Mouse (Mus musculus): Measurements from ENCODE around the gene Rufy2. TPM values are rescaled to one million over a fixed set of nuclear protein-coding genes. Genes with fewer than 3 reads are reported as not detected.

Gene Rufy2
- total RNA-seq (2012; rRNA removed) (4.9 and 5.6 TPM in 2 replicates), total RNA-seq (2014; rRNA removed) (5.8 and 9.0 TPM in 2 replicates), polyA plus RNA-seq (2012; ENCODE audit: insufficient read length, low read depth) (6.8 and 7.1 TPM in 2 replicates)

DNA sequence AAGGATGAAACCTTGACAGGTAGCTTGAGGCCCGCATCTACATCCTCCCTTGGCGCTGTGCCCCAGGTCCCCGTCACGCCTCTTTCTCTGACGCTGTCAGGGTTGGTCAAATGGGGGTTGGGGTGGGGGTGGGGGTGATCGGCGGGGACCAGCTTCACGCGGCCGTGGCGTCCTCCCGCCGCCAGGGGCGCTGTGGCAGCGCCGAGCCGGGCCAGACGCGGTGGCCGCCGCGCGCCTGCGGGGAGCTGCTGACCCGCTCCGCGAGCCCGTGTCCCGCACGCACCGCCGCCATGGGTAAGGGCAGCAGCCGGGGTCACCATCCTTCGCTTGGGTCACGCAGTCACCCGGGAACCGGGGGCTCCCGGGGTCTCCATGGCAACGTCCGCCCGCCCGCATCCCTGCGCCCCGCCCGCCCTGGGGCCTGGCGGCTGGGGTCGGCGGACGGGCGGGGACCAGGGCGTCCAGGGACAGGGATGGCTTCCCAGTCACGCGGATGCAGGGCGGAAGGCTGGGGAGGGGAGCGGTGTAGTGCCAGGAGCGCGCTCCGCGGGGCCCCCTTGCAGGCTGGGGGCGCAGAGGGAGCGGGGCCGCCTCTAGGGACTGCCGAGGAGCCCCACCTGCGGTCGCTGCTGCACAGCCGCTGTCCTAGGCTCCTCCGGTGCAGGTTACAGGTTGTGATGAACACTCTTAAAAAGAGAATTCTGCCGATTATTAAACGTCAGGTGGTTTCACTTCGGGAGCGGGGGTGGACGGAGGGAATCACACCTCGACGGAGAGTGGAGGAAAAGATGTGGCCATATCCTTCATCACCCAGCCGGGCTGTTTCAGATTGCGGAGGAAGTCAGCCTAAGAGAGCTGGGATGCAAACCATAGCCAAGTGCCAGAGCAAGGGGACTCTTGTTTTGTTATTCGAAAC is at the start of gene Rufy2:
Rufy2 (plus strand) TSS at position 185 of the 916 bp plus-strand sequence.
- dilution Hi-C loops (cut with MboI; ENCODE audit: extremely low pct_ligation_motif_present, extremely low pct_unique_long_range_greater_than_20kb, low sequenced_read_pairs): no loop called here

DNA sequence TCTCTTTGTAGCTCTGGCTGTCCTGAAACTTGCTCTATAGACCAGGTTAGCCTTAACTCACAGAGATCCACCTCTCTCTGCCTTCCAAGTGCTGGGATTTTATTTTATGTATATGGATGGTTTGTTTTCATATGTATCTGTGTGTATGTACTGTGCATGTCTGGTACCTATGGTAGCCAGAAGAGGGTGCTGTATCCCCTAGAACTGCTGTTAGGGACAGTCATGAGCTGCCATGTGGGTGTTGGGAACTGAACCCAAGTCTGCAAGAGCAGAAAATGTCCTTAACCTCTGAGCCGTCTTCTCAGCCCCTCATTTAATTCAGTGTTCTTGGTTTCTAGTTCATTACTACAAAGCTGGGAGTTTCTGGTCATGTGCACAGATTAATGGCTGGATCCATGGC is 47.6 kb upstream of the Rufy2 start:
- no peak overlapping the region for H3K4me2 ChIP-seq (ENCODE audit: insufficient read depth, low read depth, poor library complexity, severe bottlenecking)
- dilution Hi-C loops (cut with MboI; ENCODE audit: extremely low pct_ligation_motif_present, extremely low pct_unique_long_range_greater_than_20kb, low sequenced_read_pairs) (no loop called here), in situ Hi-C loops (cut with MboI; ENCODE audit: low pct_ligation_motif_present, low pct_unique_long_range_greater_than_20kb, low sequenced_read_pairs) (loop anchor here (5.0 kb wide), 1 partner anchor 35 kb away; no protein-coding TSS in a partner anchor)
- H3K9me3 ChIP-seq (replicated peaks; ENCODE audit: low read length): no peaks in the 10 kb centered on the region
- no peak for TF ChIP-seq MEF2A (IDR thresholded peaks at IDR 0.05; ENCODE audit: borderline replicate concordance, low read depth, low read length)
- no peak for TF ChIP-seq MXI1 (IDR thresholded peaks at IDR 0.05; ENCODE audit: low read depth, low read length)
- peak in 1 of 2 experiments; percentile 38; a peak in 2 of 4 replicates for TF ChIP-seq CTCF (conservative IDR thresholded peaks at IDR 0.05 in 1 of 2, IDR thresholded peaks at IDR 0.05 in 1 of 2; ENCODE audit: low read depth in 2 of 2, low read length in 2 of 2)
- no peak for TF ChIP-seq BHLHE40 (IDR thresholded peaks at IDR 0.05; ENCODE audit: low read depth, low read length)
- TF ChIP-seq MAZ (IDR thresholded peaks at IDR 0.05; ENCODE audit: low read depth, low read length): no peak
- TF ChIP-seq KAT2A (IDR thresholded peaks at IDR 0.05; ENCODE audit: insufficient replicate concordance, low read length): no peak
- TF ChIP-seq ZMIZ1 (IDR thresholded peaks at IDR 0.05; ENCODE audit: low read depth, low read length): no peak
- no peak for TF ChIP-seq IRF4 (IDR thresholded peaks at IDR 0.05; ENCODE audit: low read depth, low read length)
- 0 out of 2 replicates have a peak, but pooled peaks have one; percentile 9 for TF ChIP-seq SMC3 (IDR thresholded peaks at IDR 0.05; ENCODE audit: low read depth, low read length)
- no peak for TF ChIP-seq CHD1 (IDR thresholded peaks at IDR 0.05; ENCODE audit: low read depth, low read length)
- TF ChIP-seq RAD21 (IDR thresholded peaks at IDR 0.05; ENCODE audit: low read depth, low read length): peak; percentile 4; the same call in 1 of the 2 replicates
- no peak for TF ChIP-seq MAX (IDR thresholded peaks at IDR 0.05; ENCODE audit: low read length)
- TF ChIP-seq PAX5 (IDR thresholded peaks at IDR 0.05; ENCODE audit: low read length): no peak
- no peak for TF ChIP-seq CHD2 (IDR thresholded peaks at IDR 0.05; ENCODE audit: low read length)
- H3K4me1 ChIP-seq (ENCODE audit: control insufficient read depth in 1 of 2, insufficient read depth in 2 of 2): no peaks in the 10 kb centered on the region
- no peaks in the 10 kb centered on the region for H3K27me3 ChIP-seq (replicated peaks)
- H3K9ac ChIP-seq (ENCODE audit: insufficient read depth, low read depth): no peak overlapping the region
- no peak overlapping the region for H3K27ac ChIP-seq (ENCODE audit: insufficient read depth, low read depth)
- DNase-seq (ENCODE audit: extremely low read depth): no peak
- peaks cover 27 to 58% of the 10 kb centered on the region in 2 experiments for H3K36me3 ChIP-seq (replicated peaks in 1 of 2; ENCODE audit: control insufficient read depth in 1 of 2, insufficient read depth in 1 of 2, low read length in 1 of 2)
- H3K4me3 ChIP-seq (replicated peaks in 1 of 3; ENCODE audit: low read depth in 2 of 3, low read length in 2 of 3, poor library complexity in 1 of 3): no peak overlapping the region
- no peaks in the 10 kb centered on the region for H3K79me2 ChIP-seq (replicated peaks; ENCODE audit: control insufficient read depth, extremely low read depth, insufficient read depth, poor library complexity, severe bottlenecking)

More for the DNA sequence above, at the start of gene Rufy2:
- peak; percentile 83 for DNase-seq (ENCODE audit: extremely low read depth)
- Histone ChIP-seq H3K27ac (ENCODE audit: insufficient read depth, low read depth) (peak within 1 kb of the TSS; percentile 44; the same call in 1 of the 2 replicates), H3K36me3 (replicated peaks in 1 of 2; ENCODE audit: control insufficient read depth in 1 of 2, insufficient read depth in 1 of 2, low read length in 1 of 2) (peaks cover 5 to 32% of the 10 kb centered on the region in 2 experiments), H3K27me3 (replicated peaks) (no peaks in the 10 kb centered on the region), H3K4me2 (ENCODE audit: insufficient read depth, low read depth, poor library complexity, severe bottlenecking) (peak within 1 kb of the TSS; percentile 89), H3K9ac (ENCODE audit: insufficient read depth, low read depth) (peak within 1 kb of the TSS; percentile 75), H3K4me3 (replicated peaks in 1 of 3; ENCODE audit: low read depth in 2 of 3, low read length in 2 of 3, poor library complexity in 1 of 3) (peak within 1 kb of the TSS; percentile 73 to 97 (median 83)), H3K9me3 (replicated peaks; ENCODE audit: low read length) (no peaks in the 10 kb centered on the region), H3K4me1 (ENCODE audit: control insufficient read depth in 1 of 2, insufficient read depth in 2 of 2) (peaks cover 9 to 39% of the 10 kb centered on the region in 2 experiments), H3K79me2 (replicated peaks; ENCODE audit: control insufficient read depth, extremely low read depth, insufficient read depth, poor library complexity, severe bottlenecking) (peaks cover 10% of the 10 kb centered on the region)
- in situ Hi-C loops (cut with MboI; ENCODE audit: low pct_ligation_motif_present, low pct_unique_long_range_greater_than_20kb, low sequenced_read_pairs): no loop called here
- TF ChIP-seq POLR2A (IDR thresholded peaks at IDR 0.05; ENCODE audit: low read depth, low read length): peak; percentile 72
- TF ChIP-seq IRF4 (IDR thresholded peaks at IDR 0.05; ENCODE audit: low read depth, low read length): peak; percentile 33; the same call in 1 of the 2 replicates
- peak; percentile 66 for TF ChIP-seq NRF1 (IDR thresholded peaks at IDR 0.05; ENCODE audit: low read depth, low read length)
- TF ChIP-seq NELFE (IDR thresholded peaks at IDR 0.05; ENCODE audit: low read depth, low read length): peak; percentile 61
- TF ChIP-seq EP300 (IDR thresholded peaks at IDR 0.05; ENCODE audit: low read length): no peak
- peak; percentile 40; the same call in 1 of the 2 replicates for TF ChIP-seq TCF12 (IDR thresholded peaks at IDR 0.05; ENCODE audit: low read depth, low read length)
- TF ChIP-seq CTCF (conservative IDR thresholded peaks at IDR 0.05 in 1 of 2, IDR thresholded peaks at IDR 0.05 in 1 of 2; ENCODE audit: low read depth in 2 of 2, low read length in 2 of 2): peak in 1 of 2 experiments; percentile 63; a peak in 2 of 4 replicates
- TF ChIP-seq RCOR1 (conservative IDR thresholded peaks at IDR 0.05; ENCODE audit: low read depth, low read length): no peak
- peak; percentile 76 for TF ChIP-seq UBTF (IDR thresholded peaks at IDR 0.05; ENCODE audit: low read depth, low read length)
- TF ChIP-seq USF2 (conservative IDR thresholded peaks at IDR 0.05; ENCODE audit: low read depth, low read length): no peak
- 0 out of 2 replicates have a peak, but pooled peaks have one; percentile 29 for TF ChIP-seq KAT2A (IDR thresholded peaks at IDR 0.05; ENCODE audit: insufficient replicate concordance, low read length)
- peak; percentile 78 for TF ChIP-seq SIN3A (IDR thresholded peaks at IDR 0.05; ENCODE audit: low read length)
- peak; percentile 83 for TF ChIP-seq CHD2 (IDR thresholded peaks at IDR 0.05; ENCODE audit: low read length)
- TF ChIP-seq BHLHE40 (IDR thresholded peaks at IDR 0.05; ENCODE audit: low read depth, low read length): peak; percentile 11; the same call in 1 of the 2 replicates
- TF ChIP-seq MAX (IDR thresholded peaks at IDR 0.05; ENCODE audit: low read length): peak; percentile 30; the same call in 1 of the 2 replicates
- TF ChIP-seq E2F4 (IDR thresholded peaks at IDR 0.05; ENCODE audit: insufficient replicate concordance, low read depth, low read length): no peak
- no peak for TF ChIP-seq SMC3 (IDR thresholded peaks at IDR 0.05; ENCODE audit: low read depth, low read length)
- peak; percentile 2 for TF ChIP-seq RAD21 (IDR thresholded peaks at IDR 0.05; ENCODE audit: low read depth, low read length)
